Mouse (Mus musculus) intestine, postnatal 0 days (tissue): ENCODE measurements around the gene Gm3542. TPM values are rescaled to one million over a fixed set of nuclear protein-coding genes. Genes with fewer than 3 reads are reported as not detected.
"Not testable (repeated sequence)": the region's sequence is repeated elsewhere in the genome, so short reads cannot be mapped to it uniquely, and the experiment has no call there.

ENCODE experiments used
- ATAC-seq: fragments of 200-750 bp; cut with Nextera tagmentation; 2 replicates; pipeline ENCODE4 v1.8.0; 2017; ENCODE audit warnings: mild to moderate bottlenecking, moderate TSS enrichment, moderate library complexity
- H3K27ac ChIP-seq: fragments of 300-500 bp; sonication (generic); 2 replicates; pipeline ENCODE4 v1.5.1; 2014; ENCODE audit warnings: mild to moderate bottlenecking, low read depth, low read length, moderate library complexity
- H3K27me3 ChIP-seq: fragments of 300-500 bp; sonication (generic); replicated peaks from 2 replicates; pipeline ENCODE4 v1.6.1; 2014; ENCODE audit warnings: low read length, mixed read lengths; ENCODE audit not compliant: control insufficient read depth, insufficient read depth
- H3K36me3 ChIP-seq: fragments of 300-500 bp; sonication (generic); 2 replicates; pipeline ENCODE4 v1.6.1; 2014; ENCODE audit warnings: mild to moderate bottlenecking, moderate library complexity; ENCODE audit not compliant: control insufficient read depth, insufficient read depth
- H3K4me1 ChIP-seq: fragments of 300-500 bp; sonication (generic); replicated peaks from 2 replicates; pipeline ENCODE4 v1.6.1; 2014; ENCODE audit warnings: antibody characterized with exemption, low read length, mixed read lengths; ENCODE audit not compliant: control insufficient read depth, insufficient read depth
- H3K4me2 ChIP-seq: fragments of 300-500 bp; sonication (generic); replicated peaks from 2 replicates; pipeline ENCODE4 v1.6.1; 2014; ENCODE audit warnings: low read depth, mild to moderate bottlenecking, moderate library complexity
- H3K4me3 ChIP-seq: fragments of 300-500 bp; sonication (generic); 2 replicates; pipeline ENCODE4 v1.5.1; 2014; ENCODE audit warnings: low read depth, low read length
- H3K9ac ChIP-seq: fragments of 300-500 bp; sonication (generic); 2 replicates; pipeline ENCODE4 v1.6.1; 2014; ENCODE audit warnings: mild to moderate bottlenecking, low read depth, low read length
- H3K9me3 ChIP-seq: fragments of 300-500 bp; sonication (generic); 2 replicates; pipeline ENCODE4 v1.6.1; 2016; ENCODE audit warnings: mixed run types; ENCODE audit not compliant: control insufficient read depth
- WGBS: fragments of 180-500 bp; shearing (Covaris S2); extraction: QIAGEN DNeasy Blood & Tissue Kit; methylation state at CpG from one replicate; pipeline ENCODE4 v1.1.7; 2014; 5-methylcytosine and 5-hydroxymethylcytosine counted together
- polyA plus RNA-seq: library from polyadenylated mRNA; unstranded; fragments of >200 nt; fragmentation: Nextera tagmentation; extraction: Ambion mirVana; gene quantifications from 2 replicates; pipeline ENCODE4 v1.2.1, GENCODE M21; 2015

Gene Gm3542
- polyA plus RNA-seq, result not detected in 2 replicates

DNA sequence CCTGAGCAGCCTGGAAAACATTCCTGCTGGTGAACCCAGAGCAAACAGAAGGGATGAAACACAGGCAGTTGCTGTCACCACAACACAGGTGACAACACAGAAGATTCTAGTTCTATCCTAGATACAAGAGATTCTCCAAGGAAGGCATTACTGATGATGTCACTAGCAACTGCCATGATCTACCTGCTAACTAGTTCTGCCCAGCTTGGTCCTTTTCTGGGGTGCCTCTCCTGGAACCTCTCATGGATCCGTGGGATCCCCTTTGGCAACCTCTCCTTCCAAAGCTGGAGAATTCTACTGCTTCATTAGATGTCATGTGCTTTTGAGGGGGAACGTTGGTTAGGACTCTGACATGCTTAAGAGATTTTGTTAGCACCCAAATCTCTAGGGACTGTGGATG, at the start of gene Gm3542:
Gene Gm3542 (minus strand): TSS at position 101 of the 400 bp plus-strand sequence.
- H3K27ac ChIP-seq, H3K4me1 ChIP-seq, H3K4me2 ChIP-seq, H3K9ac ChIP-seq, ATAC-seq, H3K4me3 ChIP-seq, H3K27me3 ChIP-seq, H3K9me3 ChIP-seq, H3K36me3 ChIP-seq: not testable (repeated sequence)
- no CpG with 5 or more reads among the region's 2 CpGs for WGBS

Other genes with a start within 250 kb of the Gm3542 start
- not detected in 2 replicates for gene Gm8279, start 203.4 kb downstream of the Gm3542 start, polyA plus RNA-seq
- not detected in 2 replicates for gene Gm3317, start 170.4 kb downstream of the Gm3542 start, polyA plus RNA-seq
- not detected in 2 replicates for gene Gm8271, start 149.1 kb downstream of the Gm3542 start, polyA plus RNA-seq
- gene Gm3526, start 74.3 kb downstream of the Gm3542 start, polyA plus RNA-seq, result not detected in 2 replicates
- 0.25 TPM in 1 of 2 replicates, not detected in the other for gene Gm3500, start 54.1 kb upstream of the Gm3542 start, polyA plus RNA-seq
- gene Gm3194, start 120.5 kb upstream of the Gm3542 start, polyA plus RNA-seq, result 0.25 and 0.30 TPM in 2 replicates
- not detected in 2 replicates for gene Gm8246, start 142.9 kb upstream of the Gm3542 start, polyA plus RNA-seq
- gene Gm3187, start 149.3 kb upstream of the Gm3542 start, polyA plus RNA-seq, result not detected in 2 replicates
- gene Gm3488, start 166.7 kb upstream of the Gm3542 start, polyA plus RNA-seq, result 0.26 TPM in 1 of 2 replicates, not detected in the other
- gene Gm3532, start 203.6 kb upstream of the Gm3542 start, polyA plus RNA-seq, result not detected in 2 replicates